Mouse (Mus musculus) lung, adult 2 months (tissue): Measurements from ENCODE around the gene Acaa1b.

ENCODE experiments used
- CTCF ChIP-seq: fragments of 200-500 bp; IDR thresholded peaks from 2 replicates; pipeline ENCODE4 v1.5.1; 2011; ENCODE audit warnings: mild to moderate bottlenecking, low read length, control low read depth; ENCODE audit not compliant: insufficient read depth
- POLR2A ChIP-seq: fragments of 200-500 bp; IDR thresholded peaks from 2 replicates; pipeline ENCODE4 v1.6.1; 2011; ENCODE audit warnings: low read depth, mild to moderate bottlenecking, control low read depth, low read length, borderline replicate concordance; ENCODE audit errors: extremely low read depth

- TF ChIP-seq CTCF (no peak), POLR2A (no peak)
These were observed 22.4 kb upstream of the Acaa1b start for GRCm38 (mm10) chr9:119179292-119179691.
